ENCODE assay signal across 2 mouse cellular contexts in genomic region chr12:36376391-36376790, GRCm38 (mm10). TPM values are rescaled to one million over a fixed set of nuclear protein-coding genes. Genes with fewer than 3 reads are reported as not detected.
"Had no signal": no experiment of that assay in that cellular context is flagged by ENCODE, and none has a peak within 500 bp of the region (broad histone marks: within the 10 kb centered on the region; RNA-seq: fewer than 3 reads in every experiment).

No protein-coding gene starts in this region.

RNA-seq across cellular contexts. Expression of gene D630036H23Rik, which starts 5.6 kb away (rescaled TPM):
- total RNA-seq: megakaryocyte, adult 5-6 weeks; megakaryocyte-erythroid progenitor cell, adult 5-6 weeks had no signal
